Mouse (Mus musculus) right cerebral cortex, postnatal 4 days (tissue): ENCODE data around the gene Mnd1.

ENCODE experiments used
- DNase-seq: peaks from one replicate; pipeline ENCODE4 v3.0.0-alpha.2; 2022

Gene Mnd1

DNA sequence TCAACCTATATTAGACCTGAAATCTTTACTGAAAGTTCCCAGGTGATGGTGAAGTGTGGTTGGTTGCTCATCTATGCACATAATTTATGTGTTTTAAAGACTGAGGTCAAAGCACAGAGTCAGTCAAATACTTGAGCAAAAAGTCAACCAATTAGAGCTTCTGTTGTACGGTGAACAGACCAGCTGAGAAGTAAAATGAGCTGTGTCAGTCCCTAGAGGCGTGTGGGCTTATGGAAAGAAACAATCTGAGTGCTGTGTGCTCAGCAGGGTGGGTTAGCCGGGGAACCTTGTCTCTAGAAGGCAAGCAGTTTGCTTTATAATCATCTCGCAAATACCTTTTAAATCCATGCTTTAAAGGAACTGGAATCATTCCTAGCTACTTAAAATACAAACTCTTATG, 1.4 kb upstream of the Mnd1 start:
- no peak for DNase-seq

DNA sequence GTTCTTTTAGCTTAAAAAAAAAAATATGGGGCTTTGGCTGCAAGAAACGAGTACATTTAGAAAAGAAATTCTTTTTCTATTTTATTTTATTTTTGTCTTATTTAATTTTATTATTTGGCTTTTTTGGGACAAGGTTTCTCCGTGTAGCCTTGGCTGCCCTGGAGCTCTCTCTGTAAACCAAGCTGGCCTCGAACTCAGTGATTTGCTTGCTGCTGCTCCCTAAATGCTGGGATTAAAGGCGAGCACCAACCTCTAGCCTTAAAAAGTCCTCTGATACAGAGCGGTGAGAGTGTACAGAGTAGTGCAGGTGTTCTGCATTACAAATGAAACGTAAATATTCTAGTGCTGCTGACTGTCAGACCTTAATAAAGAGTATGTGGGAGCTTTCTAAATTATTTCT, 519 bp upstream of the Mnd1 start:
- no peak for DNase-seq

DNA sequence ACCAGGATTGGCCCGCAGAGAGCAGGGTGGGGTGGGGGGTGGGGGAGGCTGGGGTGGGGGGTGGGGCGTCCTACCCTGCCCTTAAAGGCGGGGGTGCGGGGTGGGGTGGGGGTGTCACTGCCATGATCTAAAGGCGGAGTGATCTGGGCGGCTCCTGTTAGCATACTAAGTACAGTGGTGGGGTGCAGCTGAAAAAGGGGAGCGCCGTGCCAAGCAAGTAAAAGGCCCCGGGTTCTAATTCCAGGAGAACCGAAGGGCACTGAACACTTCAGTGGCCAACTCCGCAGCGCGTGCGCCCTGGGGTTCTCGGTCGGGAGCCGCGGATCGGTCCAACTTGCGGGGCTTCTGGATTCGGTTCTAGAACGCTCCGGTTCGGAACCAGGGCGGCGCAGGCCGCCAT, 440 bp downstream of the Mnd1 start:
- no peak for DNase-seq

DNA sequence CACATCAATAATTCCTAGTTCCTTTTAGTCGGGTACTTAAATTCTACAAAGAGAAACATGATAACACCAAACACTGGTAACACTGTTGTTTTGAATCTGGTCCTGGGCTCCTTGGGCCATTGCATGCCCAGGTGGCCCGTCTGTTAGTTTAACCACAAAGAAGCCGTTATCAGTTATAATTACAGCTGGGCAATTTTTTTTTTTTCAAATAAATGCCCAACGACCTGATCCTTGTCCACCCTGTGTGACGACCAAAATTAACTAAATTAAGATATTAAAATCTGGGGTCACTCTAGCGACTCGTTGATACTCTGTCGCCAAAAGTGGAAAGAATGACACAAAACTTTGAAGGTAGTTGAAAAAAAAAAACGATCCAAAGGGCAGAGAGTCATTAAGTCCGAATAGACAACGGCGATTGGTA, 855 bp downstream of the Mnd1 start:
- DNase-seq, result no peak

DNA sequence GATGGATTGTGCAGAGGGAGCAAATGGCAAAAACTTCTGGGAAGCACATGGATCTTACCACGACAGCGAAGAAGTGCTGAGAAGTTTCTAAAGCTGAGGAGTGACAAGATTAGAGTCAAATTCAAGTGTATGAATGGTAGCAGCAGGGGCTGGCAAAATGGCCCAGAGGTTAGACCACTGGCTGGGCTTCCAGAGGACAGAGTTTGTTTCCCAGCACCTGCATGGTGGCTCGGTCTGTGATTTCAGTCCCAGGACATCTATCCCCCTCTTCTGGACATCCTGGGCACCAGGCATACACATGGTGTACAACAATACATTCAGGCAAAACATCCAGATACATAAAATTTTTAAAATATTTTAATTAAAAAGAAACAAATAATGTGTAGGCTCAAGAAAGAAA, 5.8 kb downstream of the Mnd1 start:
- no peak for DNase-seq

DNA sequence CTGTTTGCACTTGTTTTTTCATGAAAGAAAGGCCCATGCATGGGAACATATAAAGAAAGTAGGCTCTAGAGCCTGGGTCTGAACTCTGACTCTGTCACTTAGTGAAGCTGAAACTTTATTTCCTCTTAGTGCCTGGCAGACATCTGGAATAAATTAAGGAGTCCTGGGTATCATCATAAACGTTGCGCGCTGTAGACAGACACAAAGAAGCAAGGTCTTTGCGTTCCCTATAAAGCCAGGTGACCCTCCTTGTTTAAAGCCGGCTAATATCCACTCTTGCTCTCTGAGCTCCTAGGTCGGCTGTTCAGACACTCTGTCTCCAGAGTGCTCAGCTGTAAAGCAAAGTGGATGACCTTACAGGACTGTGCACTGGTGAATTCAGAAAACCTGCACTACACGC, 14.6 kb downstream of the Mnd1 start:
- DNase-seq, result no peak

DNA sequence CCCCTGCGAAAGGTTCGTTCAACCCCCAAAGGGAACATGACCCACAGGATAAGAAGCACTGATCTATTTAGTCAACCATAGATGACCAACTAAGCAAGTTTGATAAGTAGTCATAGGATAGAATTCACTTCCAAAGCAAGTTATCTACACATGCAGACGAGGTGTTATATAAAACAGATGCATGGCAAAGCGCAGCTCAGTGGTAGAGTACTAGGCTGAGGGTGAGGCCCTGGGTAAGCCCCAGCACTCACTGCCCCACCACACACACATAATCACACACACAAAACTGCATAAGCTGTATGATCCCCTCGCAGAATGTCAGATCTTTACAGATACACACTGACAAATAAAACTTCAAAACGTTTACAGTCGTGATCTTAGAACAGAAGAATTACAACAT, 19.1 kb downstream of the Mnd1 start:
- no peak for DNase-seq

DNA sequence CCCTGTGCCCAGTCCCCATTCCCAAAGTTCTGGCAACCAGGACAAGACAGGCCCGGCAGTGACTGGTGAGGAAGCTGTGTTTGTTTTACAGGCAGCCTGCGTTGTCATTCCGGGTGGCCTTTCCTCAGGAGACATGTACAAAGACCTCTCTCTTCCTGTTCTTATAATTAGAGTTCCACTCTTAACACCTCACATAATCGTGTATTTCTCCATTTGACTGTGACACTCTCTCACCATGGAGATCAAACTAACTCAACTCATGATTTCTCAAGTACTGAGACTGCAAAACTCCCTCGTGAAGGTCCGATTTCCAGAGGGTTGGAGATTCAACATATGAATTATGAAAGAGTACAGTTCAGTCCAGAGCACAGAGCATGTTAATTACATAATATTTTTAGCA, 19.7 kb downstream of the Mnd1 start:
- DNase-seq, result no peak

DNA sequence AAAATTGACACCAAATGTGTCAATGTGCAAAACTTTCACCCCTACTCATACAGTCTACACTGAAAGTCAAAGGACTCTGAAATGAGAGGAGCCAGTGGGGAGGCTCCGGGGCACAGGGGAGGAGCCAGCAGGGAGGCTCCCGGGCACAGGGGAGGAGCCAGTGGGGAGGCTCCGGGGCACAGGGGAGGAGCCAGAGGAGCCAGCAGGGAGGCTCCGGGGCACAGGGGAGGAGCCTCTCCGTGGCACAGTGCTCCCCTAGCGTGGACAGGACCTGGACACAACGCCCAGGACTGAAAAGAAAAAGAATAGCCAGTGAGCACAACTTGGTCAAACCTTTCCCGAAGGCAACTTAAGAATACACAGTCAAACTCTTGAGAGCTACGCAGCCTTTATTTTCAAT, 20.2 kb downstream of the Mnd1 start:
- DNase-seq, result no peak

DNA sequence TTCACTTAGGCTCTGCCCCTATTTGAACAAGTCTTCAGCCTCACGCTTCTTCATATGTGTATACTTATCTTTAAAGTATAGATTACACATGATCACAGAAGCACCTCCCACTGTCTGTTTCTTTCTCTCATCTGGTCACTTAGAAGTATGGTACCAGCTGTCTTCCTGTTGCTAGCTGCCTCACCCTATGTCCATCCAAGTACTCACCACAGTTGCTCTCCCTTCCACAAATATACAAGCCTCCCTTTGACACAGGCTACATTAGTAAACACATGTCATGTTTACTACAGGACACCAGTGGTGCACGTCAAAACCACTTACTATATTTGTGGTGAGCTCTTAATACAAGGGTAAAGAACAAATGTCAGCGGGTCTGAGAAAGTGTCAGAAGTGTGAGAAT, 24.2 kb downstream of the Mnd1 start:
- DNase-seq, result no peak

DNA sequence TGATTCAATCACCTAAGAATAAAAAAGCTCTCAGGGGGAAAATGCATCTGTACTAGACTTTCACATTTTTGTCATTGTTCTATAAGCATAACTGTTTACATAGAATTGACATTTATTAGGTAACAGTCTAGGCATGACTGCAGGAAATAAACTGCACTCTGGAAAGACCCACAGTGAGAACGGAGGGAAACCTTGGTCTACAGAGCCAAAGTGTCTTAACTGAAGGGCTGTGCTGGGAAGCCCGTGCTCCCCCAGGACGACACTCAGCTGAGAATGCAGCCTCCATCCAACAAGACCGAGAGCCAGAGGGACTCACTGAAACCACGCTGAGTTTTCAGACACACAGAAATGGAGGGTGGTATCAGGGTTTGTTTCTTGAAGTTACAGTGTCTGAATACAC, 24.8 kb downstream of the Mnd1 start:
- DNase-seq, result no peak

DNA sequence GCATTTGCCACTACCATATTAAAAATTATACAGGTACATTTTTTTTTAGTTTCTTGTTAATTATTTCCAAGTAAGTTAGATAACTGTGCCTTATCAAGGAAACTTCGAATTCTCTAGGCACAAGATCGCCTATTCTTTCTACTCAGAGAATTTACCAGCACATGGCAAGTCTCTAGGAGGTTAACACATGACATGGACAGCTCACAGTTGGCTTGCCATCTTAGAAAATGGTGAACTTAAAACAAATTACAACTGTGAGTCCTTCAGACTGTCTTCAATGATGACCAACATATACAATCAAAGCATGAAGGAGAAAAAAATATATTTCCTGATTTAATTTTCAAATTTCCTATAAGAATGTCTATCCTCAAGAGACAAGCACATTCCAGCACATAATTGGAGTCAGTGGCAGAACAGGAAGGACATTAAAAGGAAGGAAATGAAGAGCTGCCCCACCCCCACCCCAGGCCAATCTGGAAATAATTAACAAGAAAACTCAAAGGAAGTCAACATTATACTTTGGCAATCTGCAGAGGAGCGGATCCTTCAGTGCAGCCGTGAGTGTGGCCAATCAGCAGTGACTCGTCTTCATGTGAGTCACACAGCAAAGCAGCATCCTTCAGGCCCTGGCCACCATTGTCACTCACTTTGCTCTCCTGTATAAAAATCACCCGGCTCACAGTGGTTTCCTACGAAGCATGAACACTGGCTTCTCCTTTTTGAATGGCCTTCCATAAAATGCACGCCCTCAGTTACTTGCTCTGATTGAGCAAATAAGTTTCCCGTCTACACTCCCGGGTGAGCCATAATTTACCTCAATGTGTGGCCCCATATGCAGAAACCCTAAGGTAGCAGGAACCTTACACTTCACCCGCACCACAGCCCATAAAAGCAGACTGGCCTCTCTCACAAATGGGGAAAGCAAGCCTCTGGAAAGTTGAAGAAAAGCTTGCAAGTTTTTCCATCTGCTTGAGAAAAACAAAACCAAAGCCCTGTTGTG, 26.4 kb downstream of the Mnd1 start:
- DNase-seq, result no peak

DNA sequence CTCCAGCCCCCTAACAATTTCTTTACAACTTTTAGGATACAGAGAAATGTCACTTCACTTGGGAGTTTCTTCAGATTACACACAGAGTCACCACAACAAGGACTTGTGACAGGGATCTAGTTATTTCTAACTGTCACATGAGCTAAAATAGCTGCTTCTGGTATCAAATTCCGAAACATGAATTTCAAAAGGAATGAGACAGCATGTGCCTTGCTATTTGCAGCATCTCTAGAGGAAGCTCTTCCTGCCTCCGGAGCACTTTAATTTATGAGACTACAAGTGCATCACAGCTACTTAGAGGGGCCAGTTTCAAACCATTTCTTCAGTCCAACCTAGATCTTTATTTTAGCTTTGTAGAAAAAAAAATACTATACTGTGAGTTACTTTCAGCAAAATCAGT, 28.2 kb downstream of the Mnd1 start:
- DNase-seq, result no peak

DNA sequence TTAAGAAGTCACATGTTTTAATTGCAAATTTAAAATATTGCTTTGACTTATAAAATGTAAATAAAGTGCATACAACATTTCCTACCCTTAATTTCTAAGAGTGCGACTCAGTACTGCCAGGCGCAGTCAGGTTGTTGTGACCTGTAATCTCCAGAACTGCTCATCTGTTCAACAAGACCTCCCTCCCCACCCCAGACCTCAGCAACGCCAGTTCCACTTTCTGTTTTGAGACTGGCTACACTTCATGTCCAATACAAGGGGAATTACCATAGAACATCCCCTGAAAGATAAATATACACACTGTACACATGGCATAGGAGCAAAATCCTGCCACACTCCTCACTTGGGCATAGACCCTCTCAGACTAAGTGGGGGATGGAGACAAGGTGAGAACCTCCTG, 28.9 kb downstream of the Mnd1 start:
- DNase-seq, result no peak

DNA sequence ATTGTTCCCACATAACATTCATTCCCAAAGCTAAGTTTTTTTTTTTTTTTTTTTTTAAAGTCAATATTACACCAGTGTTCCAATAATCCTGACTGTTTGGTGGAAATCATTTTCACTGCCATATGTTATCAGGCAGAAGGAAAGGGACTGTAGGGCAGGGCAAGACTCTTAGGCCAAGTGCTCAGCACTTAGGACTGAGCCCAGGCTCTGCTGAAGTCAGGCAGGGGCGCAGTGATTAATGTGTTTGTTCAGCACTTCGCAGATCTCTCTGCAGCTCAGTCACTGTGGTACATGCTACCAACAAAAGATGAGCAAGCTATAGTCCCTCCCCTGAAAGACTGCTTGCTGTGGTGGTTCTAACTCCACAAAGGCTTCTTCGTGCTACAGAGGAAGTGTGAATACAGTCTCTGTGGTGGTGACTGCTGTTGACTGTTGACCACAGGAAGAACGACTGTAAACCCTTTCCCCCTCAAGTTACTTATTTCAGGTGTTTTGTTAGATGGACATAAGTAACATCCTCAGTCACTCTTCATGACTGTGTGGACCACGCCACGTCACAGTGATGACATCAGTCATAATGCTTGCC, 29.8 kb downstream of the Mnd1 start:
- no peak for DNase-seq

DNA sequence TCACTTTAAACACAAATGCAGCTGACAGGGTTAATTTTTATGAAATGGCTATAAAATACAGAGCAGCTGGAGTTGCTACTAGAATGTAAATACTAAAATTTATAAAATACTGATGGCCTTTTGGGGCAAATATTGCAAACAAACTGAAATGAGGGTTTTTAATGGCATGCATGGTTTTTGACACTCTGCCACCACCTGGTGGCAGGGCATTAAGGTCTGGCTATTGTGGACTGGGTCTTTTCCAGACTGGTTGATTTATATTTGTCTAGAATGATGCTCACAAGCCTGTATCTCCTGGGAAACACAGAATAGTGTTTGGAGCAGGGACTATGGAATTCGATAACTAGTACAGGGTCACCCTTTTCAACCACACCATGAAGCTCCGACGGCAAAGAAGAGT, 32.1 kb downstream of the Mnd1 start:
- DNase-seq, result no peak

DNA sequence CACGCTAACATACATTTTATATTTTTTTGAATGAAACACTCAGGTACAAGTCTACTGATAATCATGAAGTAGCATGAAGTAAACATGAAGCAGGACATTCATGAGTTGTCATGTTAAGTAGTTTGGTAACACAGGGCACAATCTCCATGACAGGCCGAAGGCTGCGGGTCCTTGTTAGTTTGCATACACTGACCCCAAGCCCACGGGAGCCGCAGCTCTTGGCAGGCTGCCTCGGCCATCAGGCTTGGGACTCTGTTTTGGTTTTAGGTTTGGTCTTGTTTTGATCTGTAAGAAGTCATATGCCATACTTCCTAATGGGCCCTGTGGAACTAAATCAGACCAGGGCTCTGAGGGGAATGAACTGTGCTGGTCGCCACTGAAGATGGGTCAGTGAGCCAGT, 36.9 kb downstream of the Mnd1 start:
- DNase-seq, result no peak

DNA sequence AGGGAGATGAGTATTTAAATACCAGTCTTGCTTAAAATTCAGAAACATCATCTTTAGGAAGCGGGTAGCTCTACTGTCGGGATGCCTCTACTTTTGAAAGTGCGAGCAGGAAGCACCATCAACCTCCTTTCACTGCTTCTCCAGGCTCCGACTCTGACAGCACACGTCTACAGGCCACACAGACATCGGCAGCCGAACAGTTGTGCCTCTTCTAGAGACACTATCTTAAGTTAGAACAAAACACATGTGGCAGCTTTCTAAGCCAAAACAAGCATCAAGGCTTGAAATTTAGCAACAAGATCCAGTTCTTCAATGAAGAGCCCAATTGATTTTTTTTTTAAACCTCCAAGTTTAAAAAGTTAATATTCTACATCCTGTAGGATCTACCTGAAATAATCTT, 37.4 kb downstream of the Mnd1 start:
- DNase-seq, result no peak

DNA sequence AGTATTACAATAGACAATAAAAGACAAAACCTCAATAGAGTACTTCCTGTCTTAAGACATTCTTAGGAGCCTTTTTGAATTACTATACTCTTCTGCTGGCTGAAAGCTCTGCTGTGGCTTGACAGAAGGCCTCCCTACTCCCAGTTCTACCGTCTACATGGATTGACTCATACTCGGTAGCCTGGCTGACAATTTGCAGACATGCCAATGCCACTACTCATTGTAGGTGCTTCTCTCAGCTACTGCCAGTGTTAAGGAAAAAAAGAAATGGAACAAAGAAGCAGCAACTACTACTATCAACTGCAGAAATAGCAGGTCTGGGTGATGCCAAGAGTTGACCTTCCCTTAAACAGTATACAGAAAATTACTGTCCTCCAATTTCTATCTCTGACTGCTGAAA, 47.0 kb downstream of the Mnd1 start:
- DNase-seq, result no peak

DNA sequence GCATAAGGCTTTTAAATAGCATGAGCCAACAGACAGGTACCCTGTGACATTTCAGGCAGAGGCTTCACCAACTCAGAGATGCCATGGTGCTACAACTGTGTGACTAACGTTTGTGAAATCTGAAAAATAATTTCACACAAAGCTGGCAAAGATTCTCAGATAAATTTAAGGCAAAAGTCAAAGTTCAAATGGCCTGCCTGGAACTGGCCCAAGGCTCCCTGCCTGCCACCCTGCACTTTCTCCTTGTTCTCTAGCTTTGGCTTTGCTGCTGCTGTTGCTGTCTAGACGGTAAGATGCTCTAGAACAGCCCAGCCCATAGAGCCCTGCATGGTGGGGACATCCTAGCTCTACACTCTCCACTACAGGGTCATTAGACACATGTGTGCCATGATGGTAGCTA, 49.5 kb downstream of the Mnd1 start:
- DNase-seq, result no peak

DNA sequence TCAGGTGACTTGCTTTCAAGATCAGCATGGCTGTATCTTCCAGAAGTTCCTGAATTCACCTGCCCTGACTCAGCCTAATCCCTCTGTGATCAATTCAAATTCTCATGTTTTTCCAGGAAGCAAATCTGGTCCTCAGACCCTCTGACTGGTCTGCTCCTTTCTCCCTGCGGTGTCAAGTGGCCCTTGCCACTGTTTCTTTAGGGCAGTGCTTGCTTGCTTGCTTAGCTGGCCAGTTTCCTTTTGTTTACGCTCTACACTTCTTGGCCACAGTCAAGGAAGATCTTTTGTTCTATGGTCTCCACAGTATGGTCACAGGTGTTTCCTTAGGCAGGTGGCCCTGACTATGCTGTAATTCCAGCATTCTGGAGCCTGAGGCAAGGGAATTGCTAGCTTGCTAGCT, 52.0 kb downstream of the Mnd1 start:
- DNase-seq, result no peak

DNA sequence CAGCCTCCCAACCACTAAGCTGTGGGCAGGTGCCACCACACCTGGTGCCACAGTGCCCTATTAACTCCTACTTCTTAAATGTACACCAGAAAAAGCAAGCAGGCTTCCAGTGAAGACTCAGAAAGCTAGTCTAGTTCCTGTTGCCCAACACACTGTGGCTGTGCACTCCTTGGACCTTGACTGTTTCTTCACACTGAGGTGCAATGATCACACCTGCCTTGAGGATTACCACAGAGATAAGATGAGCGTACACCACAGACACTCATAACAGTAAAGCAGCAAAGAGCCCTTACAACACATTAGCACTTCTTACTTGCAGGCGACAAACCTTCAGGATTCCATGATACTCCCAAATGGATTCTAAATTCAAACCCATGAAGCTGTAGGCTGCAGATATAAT, 62.7 kb downstream of the Mnd1 start:
- DNase-seq, result no peak

DNA sequence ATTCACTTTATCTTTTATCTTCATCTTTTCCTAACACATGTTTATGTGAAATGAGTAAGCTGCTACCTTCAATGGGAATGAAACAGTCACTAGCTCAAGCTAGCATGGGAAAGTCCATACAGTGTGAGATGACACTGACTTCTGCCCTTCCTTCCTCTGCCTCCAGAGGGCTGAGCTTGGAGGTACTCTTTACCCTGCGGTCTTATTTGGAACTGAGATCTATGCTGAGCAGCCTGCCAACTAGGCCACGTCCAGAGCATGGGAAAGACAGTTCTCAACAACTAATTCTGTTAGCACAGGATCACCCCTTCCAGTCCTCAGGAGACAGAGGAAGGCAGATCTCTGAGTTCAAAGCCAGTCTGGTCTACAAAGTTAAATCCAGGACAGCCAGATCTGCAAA, 64.6 kb downstream of the Mnd1 start:
- no peak for DNase-seq

DNA sequence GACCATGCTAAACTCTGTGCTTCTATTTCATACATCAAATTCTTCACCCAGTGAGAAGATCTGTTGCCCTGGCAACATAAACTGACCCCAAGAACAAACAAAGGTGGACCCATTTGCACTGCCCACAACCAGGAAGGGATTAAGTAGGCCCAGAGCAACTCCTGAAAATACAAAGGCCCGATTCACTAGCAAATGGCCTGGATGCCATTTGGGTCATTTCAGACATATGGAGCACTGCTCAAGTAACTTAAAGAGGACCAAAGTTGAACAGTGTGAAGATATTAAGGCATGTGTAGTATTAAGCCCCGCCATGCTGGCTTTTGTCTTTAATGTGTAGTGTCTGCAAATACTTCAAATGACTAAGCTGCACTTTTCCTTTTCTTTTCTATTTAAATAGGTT, 68.7 kb downstream of the Mnd1 start:
- no peak for DNase-seq

DNA sequence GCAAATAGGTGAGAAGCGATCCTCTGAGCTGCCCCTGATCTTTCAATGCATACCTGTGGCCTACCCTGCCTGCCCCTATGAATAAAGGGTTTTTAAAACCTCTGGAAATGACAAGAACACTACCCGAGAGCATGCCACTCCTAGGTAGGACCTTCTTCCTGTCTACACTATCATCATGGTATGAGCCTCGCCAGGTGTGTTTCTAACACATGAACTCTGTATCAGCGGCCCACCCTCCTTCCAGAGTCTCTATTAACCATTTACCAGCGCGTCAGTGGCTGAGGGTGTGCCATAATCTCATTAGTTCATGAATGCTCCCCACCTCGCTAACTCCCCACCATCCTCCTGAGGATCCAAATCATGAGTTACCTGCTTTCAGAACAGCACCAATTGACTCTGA, 69.2 kb downstream of the Mnd1 start:
- no peak for DNase-seq
